Mouse (Mus musculus) lung, adult 10 weeks (tissue): ENCODE measurements around the gene Nfib. TPM values are rescaled to one million over a fixed set of nuclear protein-coding genes. Genes with fewer than 3 reads are reported as not detected.

Experiments
- polyA plus RNA-seq: library from polyadenylated mRNA; stranded (reverse); fragments of 350-450 nt; fragmentation: Illumina TruSeq; extraction: RNeasy Lipid Tissue Mini Kit (QIAGEN cat#74804); gene quantifications from one replicate; pipeline ENCODE4 v1.2.3, GENCODE M21; 2014; ENCODE audit warnings: low read depth, low replicate concordance; ENCODE audit not compliant: insufficient read depth

The Nfib gene
- polyA plus RNA-seq: 27.2 TPM

DNA sequence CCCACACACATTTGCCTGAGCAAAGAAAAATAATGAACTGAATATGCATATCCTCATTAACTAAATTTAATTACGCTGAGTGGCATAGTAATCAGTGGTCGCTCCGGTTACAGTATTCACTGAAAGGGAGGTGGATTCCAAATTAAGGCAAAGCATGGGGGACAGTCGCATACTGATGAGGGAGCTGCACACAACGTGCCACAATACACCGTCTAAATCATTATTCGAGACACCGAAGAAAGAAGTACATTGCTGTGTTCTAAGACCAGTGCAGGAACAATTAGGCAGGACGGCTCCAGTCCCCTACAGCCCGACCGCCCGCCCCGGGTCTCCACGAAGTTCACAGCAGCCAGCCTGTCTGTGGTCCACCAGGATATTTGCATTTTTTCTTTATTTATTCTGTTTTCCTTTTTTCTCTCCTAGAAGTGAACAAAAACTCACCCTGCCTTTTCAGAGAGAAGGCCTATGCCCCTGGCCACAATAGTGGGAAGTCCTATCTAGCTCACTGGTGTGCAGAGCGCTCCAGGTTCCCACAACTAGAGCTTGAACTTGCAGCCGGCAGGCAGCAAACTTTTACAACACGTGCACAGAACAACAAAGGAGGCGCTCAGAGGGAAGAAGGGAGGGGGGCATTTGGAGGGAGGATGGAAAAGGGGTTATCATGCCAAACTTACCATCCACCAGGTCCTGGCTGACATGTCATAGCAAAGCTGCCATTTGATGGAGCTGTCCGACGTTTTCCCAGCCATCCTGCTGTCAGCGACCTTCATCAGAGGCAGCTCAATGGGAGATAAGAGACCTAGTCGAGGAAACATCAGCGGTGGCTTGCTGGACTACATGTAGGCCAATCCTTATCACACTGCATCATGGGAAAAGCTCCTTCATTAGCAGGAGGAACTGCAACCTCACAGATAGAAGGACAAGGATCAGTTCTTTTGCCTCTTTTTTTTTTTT, at the start of gene Nfib:
Nfib (minus strand) TSS at position 910 of the 954 bp plus-strand sequence.

Other genes starting within 250 kb of the Nfib start
- 3.5 TPM for gene Zdhhc21, start 154.2 kb upstream of the Nfib start, polyA plus RNA-seq
- not detected for gene Cer1, start 179.4 kb upstream of the Nfib start, polyA plus RNA-seq